Mouse (Mus musculus): ENCODE measurements at regions not wholly inside any gene's neighbourhood (a gene's known extent, or its start where the extent isn't known, plus 50 kb on each side); places are given as distances from the start of the nearest gene placed in this dataset.

DNA sequence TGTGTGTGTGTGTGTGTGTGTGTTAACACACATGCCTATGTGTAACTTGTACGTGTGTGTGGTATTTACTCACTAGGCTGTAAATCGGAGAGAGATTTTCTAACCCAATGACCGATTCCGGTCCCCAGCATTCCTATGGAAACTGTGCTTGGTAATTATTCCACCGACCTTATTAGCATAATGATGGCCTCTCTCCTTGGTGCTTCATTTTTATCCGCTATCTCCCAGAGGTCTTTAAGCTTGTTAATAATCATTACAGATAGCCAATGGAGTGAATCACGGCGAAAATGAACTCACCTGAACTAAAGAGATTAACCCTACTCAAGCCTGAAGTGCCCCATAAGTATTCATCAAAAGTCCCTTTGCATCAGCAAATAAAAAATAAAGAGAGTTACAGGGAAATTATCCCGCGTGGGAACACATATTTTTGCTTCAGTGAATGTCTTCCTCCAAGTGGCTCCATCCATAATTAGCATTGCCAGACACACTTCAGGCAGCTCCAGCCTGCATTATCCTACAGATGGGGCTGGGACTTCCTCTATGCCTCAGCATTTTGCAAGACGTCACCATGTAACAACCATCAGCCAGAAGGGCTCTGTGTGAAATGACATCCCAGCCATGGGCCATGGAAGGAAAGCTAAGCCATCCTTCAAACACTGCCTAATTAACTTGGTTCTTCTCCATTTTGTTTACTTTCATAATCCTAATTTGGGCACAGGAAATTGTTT is 219.2 kb upstream of the Irx2 start:
- no peak for TF ChIP-seq EP300 (IDR thresholded peaks at IDR 0.05)
- no peak for TF ChIP-seq CTCF (IDR thresholded peaks at IDR 0.05)
